Mouse (Mus musculus): ENCODE measurements at regions not wholly inside any gene's neighbourhood (a gene's known extent, or its start where the extent isn't known, plus 50 kb on each side); places are given as distances from the start of the nearest gene placed in this dataset.
A peak's percentile ranks its signal among the peaks of the same experiment; 100 is the strongest.

DNA sequence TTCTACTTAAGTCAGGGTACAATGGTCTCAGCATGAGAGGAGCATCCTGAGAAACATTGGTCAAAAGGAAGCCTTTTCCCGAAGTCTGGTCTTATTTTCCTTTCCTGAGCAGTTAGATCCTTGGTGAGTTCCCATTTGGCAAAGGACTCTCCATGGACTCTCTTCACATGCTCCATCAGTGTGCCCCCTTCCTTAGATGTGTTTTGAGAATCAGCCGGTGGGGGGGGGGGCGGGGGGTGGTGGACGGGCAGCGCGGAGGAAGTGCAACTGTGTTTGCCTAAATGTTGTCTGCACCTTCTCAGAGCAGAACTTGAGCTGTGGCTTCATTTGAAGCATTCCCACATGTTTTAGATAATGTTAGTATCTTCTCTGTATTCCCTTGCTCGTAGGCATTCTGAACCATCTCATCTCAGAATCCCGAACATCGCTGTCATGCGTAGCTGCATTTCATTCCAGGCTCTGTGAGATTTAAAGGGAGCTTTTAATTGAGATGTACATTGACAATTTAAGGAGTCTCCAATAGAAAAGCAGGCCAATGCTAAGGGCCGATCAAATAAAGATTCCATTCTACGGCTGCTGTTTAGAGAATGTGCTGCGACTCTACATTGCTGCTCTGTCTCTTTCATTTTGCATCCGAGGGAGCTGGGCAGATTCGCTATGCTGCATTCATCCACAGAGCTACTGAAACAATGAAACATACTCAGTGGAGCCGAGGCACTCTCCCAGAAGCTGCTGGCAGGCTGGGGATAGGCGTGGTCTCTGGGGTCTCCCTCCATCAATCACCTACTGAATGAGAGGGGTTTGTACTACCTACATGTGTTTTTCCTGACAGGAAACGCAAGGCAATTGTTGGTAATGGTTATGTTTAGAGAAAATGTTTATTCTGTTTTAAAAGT lies 92.9 kb downstream of the Pax1 start:
- H3K4me3 ChIP-seq (ENCODE audit: low read depth, low read length) = no peak overlapping the region

More for the DNA sequence above, 92.9 kb downstream of the Pax1 start:
- peak; percentile 87 for DNase-seq (ENCODE audit: low spot score, missing footprints)
- WGBS = 42% methylated on average over 18 of the region's 18 CpGs
- Histone ChIP-seq H3K36me3 (ENCODE audit: control insufficient read depth, insufficient read depth, low read length) (no peaks in the 10 kb centered on the region), H3K4me1 (ENCODE audit: control insufficient read depth, insufficient read depth, low read length) (peaks cover 4% of the 10 kb centered on the region; the same call in 1 of the 2 replicates), H3K9me3 (ENCODE audit: control insufficient read depth, low read length) (no peaks in the 10 kb centered on the region), H3K27ac (ENCODE audit: low read depth, low read length) (no peak overlapping the region), H3K9ac (ENCODE audit: low read length) (no peak overlapping the region), H3K4me2 (peak overlapping the region; percentile 37), H3K27me3 (ENCODE audit: control insufficient read depth, insufficient read depth, low read length) (no peaks in the 10 kb centered on the region)
- ATAC-seq (ENCODE audit: low FRiP score) = peak; percentile 67

Data from midbrain, embryonic 11.5 days (tissue).